Mouse (Mus musculus) urinary bladder, postnatal 25 days (tissue): Measurements from ENCODE around the gene Calm2.

Source experiments
- DNase-seq: peaks from one replicate; pipeline ENCODE4 v3.0.0; 2022; ENCODE audit warnings: low spot score

The Calm2 gene

GRCm38 (mm10) chr17:87458911-87459749 lies 12.4 kb upstream of the Calm2 start:
- peak; percentile 42 for DNase-seq

GRCm38 (mm10) chr17:87457961-87458360 lies 11.2 kb upstream of the Calm2 start:
- DNase-seq, result no peak

DNA sequence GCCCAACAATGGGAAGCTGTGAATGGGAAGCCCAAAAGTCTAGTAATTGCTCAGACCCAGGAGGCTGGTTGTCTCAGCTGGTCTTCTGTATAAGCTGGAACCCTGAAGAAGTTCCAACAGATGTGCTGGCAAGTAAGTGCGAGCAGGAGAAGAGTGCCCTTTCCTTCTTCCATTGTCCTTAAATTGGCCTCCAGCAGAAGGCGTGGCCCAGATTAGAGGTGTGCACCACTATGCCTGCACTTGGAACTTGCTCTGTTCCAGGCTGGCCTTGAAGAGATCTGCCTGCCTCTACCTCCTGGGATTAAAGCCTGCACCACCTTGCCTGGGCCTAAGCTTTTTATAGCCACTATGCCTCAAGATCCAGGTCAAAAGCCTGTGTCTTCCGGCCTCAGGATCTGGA lies 7.4 kb upstream of the Calm2 start:
- no peak for DNase-seq

GRCm38 (mm10) chr17:87453336-87453735 lies 6.6 kb upstream of the Calm2 start:
- DNase-seq, result no peak

- no peak for DNase-seq
These were observed 2.1 kb upstream of the Calm2 start for GRCm38 (mm10) chr17:87448881-87449280.

- no peak for DNase-seq
These were observed 1.6 kb upstream of the Calm2 start for GRCm38 (mm10) chr17:87448339-87448738.

DNA sequence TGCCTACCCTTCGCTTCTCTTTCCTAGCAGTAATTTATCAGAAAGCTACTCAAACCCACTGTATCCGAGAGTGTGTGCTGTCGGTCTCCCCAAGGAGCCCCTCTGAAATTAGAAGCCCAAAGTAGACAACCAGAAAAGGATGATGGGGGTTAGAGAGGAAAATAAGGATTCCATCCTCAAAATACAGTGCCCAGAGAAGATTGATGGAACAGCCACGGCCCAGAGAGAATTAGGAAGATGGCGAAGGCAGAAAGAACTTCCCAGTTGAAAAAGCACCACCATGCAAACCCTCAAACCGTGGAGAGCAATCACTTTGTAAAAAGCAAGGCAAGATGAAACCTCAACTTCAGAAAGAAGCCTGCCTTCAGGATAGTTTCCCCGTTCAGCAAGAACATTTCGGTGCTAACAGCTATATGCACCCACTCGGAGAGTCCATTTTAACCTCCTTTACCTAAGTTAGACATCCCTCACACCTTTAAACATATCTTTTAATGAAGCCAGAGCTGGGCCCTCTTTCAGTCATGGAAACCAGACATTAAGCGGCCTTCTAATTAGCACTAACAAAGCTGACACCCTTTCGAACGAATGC lies 971 bp upstream of the Calm2 start:
- no peak for DNase-seq

DNA sequence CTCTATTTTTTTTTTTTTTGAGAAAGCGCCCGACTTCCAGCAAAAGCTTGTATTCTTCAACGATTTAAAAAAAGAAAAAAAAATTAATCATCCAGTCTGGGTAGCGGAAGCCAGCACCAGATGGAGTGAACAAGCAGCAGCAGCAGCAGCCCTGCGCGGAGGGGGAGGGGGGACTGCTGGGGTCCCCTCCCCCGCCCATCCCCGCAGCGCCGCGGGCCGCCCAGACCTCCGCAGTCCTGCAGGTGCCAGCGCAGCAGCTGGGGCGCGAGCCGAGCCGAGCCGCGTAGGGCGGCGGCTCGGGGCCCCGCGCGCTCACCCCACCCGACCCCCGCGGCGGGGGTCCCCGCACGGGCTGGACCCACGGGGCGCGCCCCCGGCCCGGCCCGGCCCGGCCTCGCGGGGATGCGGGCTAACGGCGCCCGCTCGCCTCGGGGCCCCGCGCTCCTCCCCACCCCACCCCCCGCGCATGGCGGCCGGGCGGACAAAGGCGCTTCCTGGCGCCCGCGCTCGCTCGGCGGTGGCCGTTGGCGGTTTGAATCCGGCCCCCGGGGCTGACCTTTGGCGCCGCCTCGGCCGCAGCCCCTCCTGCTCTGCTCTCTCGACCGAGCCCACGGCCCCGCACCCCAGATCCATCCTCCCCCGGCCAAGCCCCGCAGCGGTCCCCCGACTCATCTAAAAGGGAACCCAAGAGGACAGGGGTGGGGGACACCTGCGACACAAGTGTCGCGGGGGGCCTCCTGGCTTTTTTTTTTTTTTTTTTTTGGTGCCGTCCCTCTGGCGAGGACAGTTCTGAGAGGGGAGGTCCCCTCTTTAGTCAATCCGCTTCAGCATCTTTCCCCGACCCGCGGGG lies 593 bp downstream of the Calm2 start:
- peak; percentile 49 for DNase-seq

DNA sequence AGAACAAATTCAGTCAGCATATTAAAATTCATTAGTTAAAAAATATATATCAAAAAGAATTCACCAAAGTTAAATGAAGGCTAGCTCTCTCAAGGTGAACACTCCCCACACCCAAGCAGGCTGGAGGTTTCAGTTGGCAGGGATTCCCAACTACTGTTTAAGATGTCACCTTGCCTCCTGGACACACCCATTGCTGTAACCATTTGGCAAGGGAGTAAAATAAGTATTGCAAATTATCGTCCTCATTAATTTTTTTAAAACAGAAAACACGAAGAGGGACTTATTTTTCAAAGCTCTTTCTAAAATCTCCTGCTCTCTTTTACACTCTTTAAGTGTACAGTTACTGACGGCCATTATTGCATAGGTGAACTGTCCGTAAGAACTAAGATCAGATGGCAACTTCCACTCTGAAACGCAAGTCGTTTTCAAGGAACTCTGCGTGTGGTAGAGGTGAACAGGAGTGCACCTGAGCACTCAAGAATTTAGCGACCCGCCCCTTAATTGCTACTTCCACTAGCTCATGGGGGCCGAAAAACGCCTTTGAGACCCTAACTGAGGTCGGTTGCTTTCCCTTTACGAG lies 1.3 kb downstream of the Calm2 start:
- no peak for DNase-seq

- DNase-seq, result no peak
These were observed 2.0 kb downstream of the Calm2 start for GRCm38 (mm10) chr17:87444763-87445162.

GRCm38 (mm10) chr17:87441537-87441936 lies 5.2 kb downstream of the Calm2 start:
- DNase-seq, result no peak

DNA sequence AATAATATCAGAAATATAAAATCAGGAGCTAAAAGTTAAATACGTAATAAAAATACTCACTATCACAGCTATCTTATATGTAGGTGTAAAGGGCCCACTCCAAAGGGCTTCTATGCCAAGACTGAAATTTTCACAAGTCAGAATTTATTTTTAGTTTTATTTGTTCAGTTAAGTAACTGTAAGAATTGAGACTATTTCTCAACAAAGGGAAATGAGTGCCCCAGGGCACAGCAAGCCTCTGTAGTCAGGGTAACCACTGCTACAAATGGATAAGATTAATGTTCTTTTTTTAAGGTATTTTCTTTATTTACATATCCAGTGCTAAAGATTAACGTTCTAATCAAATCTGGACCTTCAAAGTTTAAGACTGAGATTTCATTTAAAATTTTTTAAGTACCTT lies 7.3 kb downstream of the Calm2 start:
- no peak for DNase-seq

DNA sequence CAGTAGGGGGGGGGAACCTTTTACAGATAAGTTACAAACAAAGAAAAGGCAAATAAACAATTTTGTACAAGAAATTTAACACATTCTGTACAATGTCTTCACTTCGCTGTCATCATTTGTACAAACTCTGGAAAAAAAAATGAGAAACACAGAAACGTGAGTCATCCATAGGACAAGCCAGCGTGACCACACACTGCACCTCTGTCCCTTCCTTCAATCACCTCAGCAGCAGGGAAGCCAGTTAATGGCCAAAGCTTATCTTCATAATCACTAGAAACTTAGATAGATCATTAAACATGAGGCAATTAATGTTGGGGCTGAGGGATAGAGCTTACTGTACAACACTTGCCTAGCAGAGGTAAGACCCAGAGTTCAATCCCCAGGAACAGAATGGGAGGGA lies 12.8 kb downstream of the Calm2 start:
- DNase-seq, result no peak

- DNase-seq, result no peak
These were observed 14.0 kb downstream of the Calm2 start for GRCm38 (mm10) chr17:87432743-87433142.

DNA sequence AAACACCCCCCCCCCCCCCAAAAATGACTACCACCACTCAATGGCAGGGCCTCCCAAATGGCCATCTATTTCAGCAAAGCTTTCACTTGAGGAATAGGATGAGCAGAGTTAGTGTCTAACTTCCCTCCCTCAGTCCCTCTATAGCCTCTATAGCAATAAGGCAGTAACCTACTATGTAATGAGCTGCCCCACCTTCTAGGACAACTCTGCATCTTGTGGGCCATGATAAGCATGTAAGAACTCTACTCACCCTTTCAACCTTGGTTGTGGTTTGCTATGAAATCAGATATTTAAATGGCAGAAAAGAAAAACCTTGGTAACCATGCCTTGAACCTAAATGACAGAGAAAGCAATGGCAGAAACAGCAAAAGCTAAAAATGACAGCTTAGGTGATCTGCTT lies 14.4 kb downstream of the Calm2 start:
- no peak for DNase-seq

GRCm38 (mm10) chr17:87429431-87429830 lies 17.3 kb downstream of the Calm2 start:
- DNase-seq, result no peak

GRCm38 (mm10) chr17:87427511-87427910 lies 19.2 kb downstream of the Calm2 start, which contains the start of gene Stpg4:
Gene Stpg4, minus strand, starts transcription at chr17:87427741.
- no peak for DNase-seq

DNA sequence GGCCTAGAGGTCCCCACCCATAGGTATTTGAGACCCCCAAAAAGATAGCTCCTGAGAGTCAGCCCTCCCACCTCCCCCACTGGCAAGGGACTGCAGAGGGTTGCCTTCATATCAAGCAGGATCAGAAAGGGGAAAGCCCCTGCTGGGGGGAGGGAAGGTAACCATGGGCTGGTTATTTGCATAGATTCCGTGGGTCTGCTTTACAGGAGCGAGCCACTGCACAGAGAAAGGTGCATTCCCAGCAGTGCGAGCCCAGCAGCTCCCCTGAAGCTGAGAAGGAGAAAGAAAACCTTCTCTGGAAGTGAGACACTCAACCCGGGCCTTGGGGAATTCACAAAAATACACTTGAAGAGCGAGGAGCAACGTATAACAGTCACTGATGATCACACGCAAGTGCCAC lies 28.7 kb downstream of the Calm2 start:
- no peak for DNase-seq

DNA sequence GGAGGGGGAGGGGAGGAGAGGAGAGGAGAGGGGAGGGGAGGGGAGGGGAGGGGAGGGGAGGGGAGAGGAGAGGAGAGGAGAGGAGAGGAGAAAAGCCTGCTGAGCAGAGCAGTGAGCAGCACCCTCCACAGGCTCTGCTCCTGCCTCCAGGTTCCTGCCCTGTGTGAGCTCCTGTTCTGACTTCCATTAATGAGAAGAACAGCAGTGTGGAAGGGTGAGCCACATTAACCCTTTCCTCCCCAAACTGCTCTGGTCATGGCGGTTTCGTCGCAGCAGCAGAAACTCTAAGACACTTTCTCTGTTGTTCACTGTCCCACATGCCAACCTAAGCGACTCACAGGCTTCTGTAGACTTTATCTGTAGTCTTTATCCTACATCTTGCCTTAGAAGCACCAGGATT lies 40.1 kb downstream of the Calm2 start:
- DNase-seq, result no peak

- DNase-seq, result no peak
These were observed 41.2 kb downstream of the Calm2 start for GRCm38 (mm10) chr17:87405576-87405975.

DNA sequence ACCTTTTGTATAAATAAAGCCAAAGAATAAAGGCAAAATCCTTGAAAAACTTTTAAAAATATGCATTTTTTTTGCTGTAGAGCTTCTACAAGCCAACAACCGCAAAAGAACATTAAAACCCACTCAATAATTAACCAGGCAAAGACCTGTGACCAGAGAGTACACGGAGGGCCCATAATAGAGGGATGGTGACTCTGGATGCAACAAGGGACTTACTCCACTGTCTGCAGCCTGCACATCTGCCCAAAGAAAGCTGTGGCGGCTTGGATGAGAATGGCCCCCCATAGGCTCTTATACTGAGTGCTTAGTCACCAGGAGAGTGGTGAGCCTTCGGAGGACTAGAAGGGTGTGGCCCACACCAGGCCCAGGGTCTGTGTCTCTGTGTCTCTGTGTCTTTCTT lies 43.3 kb downstream of the Calm2 start:
- no peak for DNase-seq

DNA sequence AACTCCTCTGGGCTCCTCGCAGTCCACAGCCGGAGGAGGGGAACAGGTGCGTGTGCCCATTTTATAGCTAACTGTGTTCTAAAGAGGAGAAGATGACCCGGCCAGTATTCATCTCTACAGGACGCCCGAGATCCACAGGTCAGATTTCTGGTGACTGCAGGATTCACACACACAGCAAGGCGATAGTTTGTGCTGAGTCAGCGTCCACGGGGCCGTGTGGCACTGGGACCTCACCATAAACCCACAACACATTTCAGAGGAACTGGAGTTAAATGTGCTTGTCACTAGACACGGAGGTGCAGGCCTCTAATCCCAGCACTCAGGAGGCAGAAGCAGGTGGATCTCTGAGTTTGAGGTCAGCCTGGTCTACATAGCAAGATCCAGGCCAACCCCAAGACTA lies 44.3 kb downstream of the Calm2 start:
- no peak for DNase-seq
